Mouse (Mus musculus): ENCODE results near the gene St8sia1.
A peak's percentile ranks its signal among the peaks of the same experiment; 100 is the strongest.

The St8sia1 gene

GRCm38 (mm10) chr6:142792241-142792968, 171.8 kb downstream of the St8sia1 start:
- no peak for DNase-seq (ENCODE audit: low read depth, low spot score)

GRCm38 (mm10) chr6:142789736-142790135, 174.5 kb downstream of the St8sia1 start:
- no peak for DNase-seq (ENCODE audit: low read depth, low spot score)

- DNase-seq (ENCODE audit: low read depth, low spot score): no peak
These were observed 175.9 kb downstream of the St8sia1 start for GRCm38 (mm10) chr6:142788042-142788987.

DNA sequence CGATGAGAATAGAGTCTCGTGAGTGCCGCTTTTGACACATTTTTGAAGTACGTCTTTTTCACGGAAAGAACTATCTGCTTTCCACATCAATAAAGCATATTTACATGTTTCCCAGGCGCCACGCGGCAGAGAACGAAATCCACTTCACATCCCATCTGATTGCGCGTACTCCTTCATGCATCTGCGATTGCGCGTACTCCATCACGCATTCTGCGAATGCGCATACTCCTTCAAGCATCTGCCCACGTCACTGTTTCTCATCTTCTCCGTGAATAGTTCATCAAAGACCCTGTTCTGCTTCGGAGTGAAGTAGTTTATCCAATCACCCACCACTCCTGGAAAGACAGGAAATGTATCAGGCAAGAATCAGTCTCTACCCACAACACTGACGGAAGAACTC, 178.1 kb downstream of the St8sia1 start:
- DNase-seq (ENCODE audit: low read depth, low spot score): no peak

- peak; percentile 75 for DNase-seq (ENCODE audit: low read depth, low spot score)
These were observed 178.9 kb downstream of the St8sia1 start for GRCm38 (mm10) chr6:142785343-142785742.

DNA sequence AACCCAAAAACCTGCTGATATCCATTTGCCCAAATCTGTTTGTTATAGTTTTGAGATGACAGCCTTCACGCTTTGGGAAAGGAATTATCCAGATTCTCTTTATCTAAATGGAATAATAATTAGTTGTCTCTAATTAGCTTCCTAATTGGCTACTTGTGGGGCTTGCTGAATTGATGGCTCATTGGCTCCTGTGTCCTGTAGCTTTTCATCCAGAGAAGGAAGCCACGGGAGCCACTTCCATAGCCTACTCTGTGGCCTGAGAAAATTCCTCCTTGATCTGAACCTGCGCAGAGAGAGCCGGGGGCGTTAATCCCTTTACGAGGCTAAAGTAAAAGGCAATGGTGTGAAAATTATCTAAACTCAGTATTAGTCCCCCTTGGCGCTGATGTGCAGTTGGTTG, 183.0 kb downstream of the St8sia1 start:
- DNase-seq (ENCODE audit: low read depth, low spot score): no peak

DNA sequence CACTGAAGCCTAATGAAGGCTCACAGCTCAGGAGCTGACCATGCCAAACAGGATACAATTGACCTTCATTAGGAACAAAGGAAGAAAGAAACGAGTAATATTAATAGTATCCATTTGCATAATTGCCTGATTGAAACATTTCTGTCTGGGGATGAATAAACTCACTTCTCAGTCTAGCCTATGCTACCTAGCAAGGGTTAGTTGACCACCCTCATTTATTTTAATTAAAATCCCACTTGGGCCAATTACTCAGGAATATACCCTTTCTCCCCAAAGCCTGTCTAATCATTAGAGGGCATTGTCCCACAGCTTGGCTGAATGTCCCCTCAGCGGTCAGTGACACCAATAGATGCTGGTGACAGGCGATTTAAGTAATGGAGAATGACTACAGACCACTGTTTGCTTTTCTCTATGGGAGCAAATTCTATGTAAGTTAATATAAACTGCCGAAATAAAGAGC, 183.6 kb downstream of the St8sia1 start:
- no peak for DNase-seq (ENCODE audit: low read depth, low spot score)

- peak; percentile 74 for DNase-seq (ENCODE audit: low read depth, low spot score)
These were observed 184.3 kb downstream of the St8sia1 start for GRCm38 (mm10) chr6:142779812-142780573.

- peak; percentile 68 for DNase-seq (ENCODE audit: low read depth, low spot score)
These were observed 185.0 kb downstream of the St8sia1 start for GRCm38 (mm10) chr6:142779045-142779811.

- DNase-seq (ENCODE audit: low read depth, low spot score): no peak
These were observed 187.3 kb downstream of the St8sia1 start for GRCm38 (mm10) chr6:142776935-142777334.

DNA sequence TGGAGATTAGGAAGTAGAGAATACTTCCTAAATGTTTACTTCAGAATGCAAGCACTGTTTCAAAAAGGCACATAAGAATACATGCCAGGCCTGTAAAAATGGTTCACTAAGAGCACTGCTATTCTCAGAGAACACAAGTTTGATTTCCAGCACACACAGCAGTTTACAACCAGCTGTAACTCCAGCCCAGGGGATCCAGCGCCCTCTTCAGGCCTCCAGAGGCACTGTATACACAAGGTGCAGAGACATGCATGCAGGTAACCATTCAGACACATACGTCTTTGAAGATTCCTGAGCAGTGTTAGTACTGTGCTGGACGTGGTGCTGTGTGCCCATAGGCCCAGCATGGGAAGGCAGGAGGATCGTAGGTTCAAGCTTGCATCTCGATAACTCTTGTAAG, 190.7 kb downstream of the St8sia1 start:
- DNase-seq (ENCODE audit: low read depth, low spot score): no peak

DNA sequence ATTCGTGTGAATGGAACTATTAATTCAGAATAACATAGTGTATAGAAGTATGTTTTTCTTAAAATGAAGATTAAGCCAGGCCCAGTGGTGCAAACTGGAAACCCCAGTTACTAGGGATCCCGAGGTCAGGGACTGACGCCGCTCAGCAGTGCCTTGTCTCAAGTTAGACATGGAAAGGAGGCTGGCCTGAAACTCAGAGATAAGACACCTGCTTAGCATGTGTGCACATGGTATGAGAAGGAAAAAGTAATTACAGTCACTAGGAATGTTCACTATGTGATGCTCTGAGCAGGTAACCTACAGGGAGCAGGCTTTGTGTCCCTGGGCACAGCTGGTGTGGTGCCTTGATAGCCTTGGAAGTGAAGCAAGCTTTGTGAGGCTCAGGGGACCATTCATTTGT, 192.6 kb downstream of the St8sia1 start:
- no peak for DNase-seq (ENCODE audit: low read depth, low spot score)

Measured in CD4-positive helper T cell, adult 2 months (primary cell).